Mouse (Mus musculus) intestine, embryonic 16.5 days (tissue): ENCODE results near the gene Rab3c. TPM values are rescaled to one million over a fixed set of nuclear protein-coding genes. Genes with fewer than 3 reads are reported as not detected.

Source experiments
- ATAC-seq: fragments of 200-750 bp; cut with Nextera tagmentation; 2 replicates; pipeline ENCODE4 v1.8.0; 2017; ENCODE audit warnings: moderate TSS enrichment, moderate library complexity
- H3K27ac ChIP-seq: fragments of 300-500 bp; sonication (generic); 2 replicates; pipeline ENCODE4 v1.5.1; 2014; ENCODE audit warnings: mild to moderate bottlenecking, low read length
- H3K27me3 ChIP-seq: fragments of 300-500 bp; sonication (generic); replicated peaks from 2 replicates; pipeline ENCODE4 v1.6.1; 2014; ENCODE audit warnings: low read length, control low read depth, mixed read lengths; ENCODE audit not compliant: control insufficient read depth, insufficient read depth
- H3K36me3 ChIP-seq: fragments of 300-500 bp; sonication (generic); 2 replicates; pipeline ENCODE4 v1.6.1; 2014; ENCODE audit warnings: low read length, control low read depth; ENCODE audit not compliant: control insufficient read depth, insufficient read depth
- H3K4me1 ChIP-seq: fragments of 300-500 bp; sonication (generic); 2 replicates; pipeline ENCODE4 v1.6.1; 2014; ENCODE audit warnings: low read length, control low read depth, mixed read lengths; ENCODE audit not compliant: control insufficient read depth, insufficient read depth
- H3K4me2 ChIP-seq: fragments of 300-500 bp; sonication (generic); 2 replicates; pipeline ENCODE4 v1.6.1; 2014; ENCODE audit warnings: low read depth, low read length, control low read depth
- H3K4me3 ChIP-seq: fragments of 300-500 bp; sonication (generic); 2 replicates; pipeline ENCODE4 v1.5.1; 2014; ENCODE audit warnings: mild to moderate bottlenecking, low read length
- H3K9ac ChIP-seq: fragments of 300-500 bp; sonication (generic); 2 replicates; pipeline ENCODE4 v1.6.1; 2014; ENCODE audit warnings: low read depth, low read length
- H3K9me3 ChIP-seq: fragments of 300-500 bp; sonication (generic); 2 replicates; pipeline ENCODE4 v1.6.1; 2016; ENCODE audit warnings: low read length, control low read depth; ENCODE audit not compliant: control insufficient read depth
- WGBS: fragments of 180-500 bp; shearing (Covaris S2); extraction: QIAGEN DNeasy Blood & Tissue Kit; methylation state at CpG from one replicate; pipeline ENCODE4 v1.1.7; 2014; 5-methylcytosine and 5-hydroxymethylcytosine counted together
- polyA plus RNA-seq: library from polyadenylated mRNA; unstranded; fragments of >200 nt; fragmentation: Nextera tagmentation; extraction: Ambion mirVana; gene quantifications from 2 replicates; pipeline ENCODE4 v1.2.1, GENCODE M21; 2015

Gene Rab3c
- polyA plus RNA-seq, 1 experiment from 2014 or later, result 5.2 TPM

DNA sequence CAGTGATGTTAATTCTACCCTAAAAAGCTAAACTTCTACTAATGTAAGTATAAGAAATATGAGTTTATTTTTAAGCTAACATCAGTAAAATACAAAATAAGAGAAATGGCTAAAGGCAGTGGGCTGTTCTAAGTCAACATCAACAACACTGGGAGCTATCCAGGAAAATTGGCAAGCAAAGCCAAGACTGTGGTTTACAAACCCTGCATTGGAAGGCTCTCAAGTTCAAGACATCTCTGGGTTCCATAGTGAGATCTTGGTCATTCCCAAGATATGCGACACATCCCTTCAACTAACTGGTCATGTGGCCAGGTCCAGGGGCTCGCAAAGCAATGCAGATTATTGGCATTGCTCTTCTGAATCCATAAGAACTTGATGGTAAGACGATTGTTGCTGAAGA lies 5.3 kb downstream of the Rab3c start:
- H3K4me1 ChIP-seq, result peaks cover 2% of the 10 kb centered on the region; the same call in 1 of the 2 replicates
- WGBS, result 86% methylated on average over 3 of the region's 3 CpGs
- H3K4me3 ChIP-seq, result no peak overlapping the region
- H3K9ac ChIP-seq, result no peak overlapping the region
- H3K36me3 ChIP-seq, result no peaks in the 10 kb centered on the region
- H3K27me3 ChIP-seq, result peaks cover 4% of the 10 kb centered on the region; the same call in 1 of the 2 replicates
- no peak for ATAC-seq
- H3K4me2 ChIP-seq, result no peak overlapping the region
- H3K27ac ChIP-seq, result no peak overlapping the region
- no peaks in the 10 kb centered on the region for H3K9me3 ChIP-seq

DNA sequence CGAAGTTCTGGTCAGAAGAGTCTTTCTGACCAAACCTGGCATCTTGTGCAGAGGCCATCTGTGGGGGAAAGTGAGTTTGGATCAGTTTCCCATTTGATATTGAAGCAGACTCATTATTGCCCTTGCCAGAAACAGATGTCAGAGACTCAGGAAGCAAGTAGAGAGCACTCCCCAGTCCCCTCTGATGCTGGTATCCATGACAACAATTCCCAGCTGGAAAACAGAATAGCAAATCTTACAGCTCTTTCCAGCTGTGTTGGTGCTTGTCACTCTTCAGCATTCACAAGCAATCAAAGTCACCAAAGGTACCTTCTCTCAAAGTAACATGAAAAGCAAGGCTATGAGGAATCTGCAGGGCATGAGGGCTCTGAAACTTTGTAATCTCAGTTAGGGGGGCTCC lies 20.1 kb downstream of the Rab3c start:
- Histone ChIP-seq H3K9me3 (no peaks in the 10 kb centered on the region), H3K4me1 (no peaks in the 10 kb centered on the region), H3K9ac (no peak overlapping the region), H3K4me3 (no peak overlapping the region), H3K36me3 (no peaks in the 10 kb centered on the region), H3K27me3 (no peaks in the 10 kb centered on the region), H3K4me2 (no peak overlapping the region), H3K27ac (no peak overlapping the region)
- ATAC-seq, result no peak
- WGBS, result 70% methylated on average over 1 of the region's 1 CpGs

DNA sequence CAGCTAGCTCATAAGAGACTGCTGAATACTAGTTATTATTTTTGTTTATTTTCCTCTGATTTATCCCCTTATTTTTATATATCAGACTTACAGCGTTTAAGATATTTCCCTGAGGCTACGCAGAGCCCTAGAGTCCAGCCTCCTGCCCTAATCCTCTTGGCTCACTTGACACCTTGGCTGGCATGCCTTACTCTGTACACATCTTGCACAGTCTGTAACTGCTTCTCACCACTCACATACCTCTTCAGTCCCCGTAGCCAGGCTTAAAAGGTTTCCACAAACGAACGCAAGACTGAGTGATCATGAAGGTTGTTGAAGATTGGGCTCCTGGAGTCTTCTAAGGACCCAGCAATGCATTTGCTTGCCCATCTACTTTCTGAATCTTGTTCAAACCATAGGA lies 29.3 kb downstream of the Rab3c start:
- Histone ChIP-seq H3K4me1 (no peaks in the 10 kb centered on the region), H3K36me3 (no peaks in the 10 kb centered on the region), H3K4me3 (no peak overlapping the region), H3K27me3 (no peaks in the 10 kb centered on the region), H3K9ac (no peak overlapping the region), H3K27ac (no peak overlapping the region), H3K4me2 (no peak overlapping the region), H3K9me3 (no peaks in the 10 kb centered on the region)
- ATAC-seq, result no peak
- WGBS, result 87% methylated on average over 5 of the region's 5 CpGs

DNA sequence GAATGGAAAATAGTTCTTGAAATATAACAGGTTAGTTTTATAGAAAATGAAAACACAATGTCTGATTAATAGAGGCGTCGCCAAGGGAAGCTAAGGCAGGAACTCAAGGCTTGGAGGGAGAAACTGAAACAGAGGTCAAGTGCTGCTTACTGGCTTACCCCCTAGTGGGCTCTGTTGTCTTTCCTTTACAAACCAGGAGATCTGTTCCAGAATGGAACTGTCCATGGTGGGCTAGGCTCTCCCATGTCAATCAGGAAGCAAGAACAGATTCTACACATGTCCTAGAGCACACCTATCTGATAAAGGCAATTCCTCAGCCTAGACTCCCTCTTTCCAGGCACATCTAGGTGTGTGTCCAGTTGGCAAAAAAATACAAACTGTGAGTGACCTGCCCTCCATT lies 32.3 kb downstream of the Rab3c start:
- no peaks in the 10 kb centered on the region for H3K27me3 ChIP-seq
- H3K4me1 ChIP-seq, result no peaks in the 10 kb centered on the region
- 80% methylated on average over 2 of the region's 2 CpGs for WGBS
- H3K27ac ChIP-seq, result no peak overlapping the region
- ATAC-seq, result no peak
- H3K4me2 ChIP-seq, result no peak overlapping the region
- H3K9me3 ChIP-seq, result no peaks in the 10 kb centered on the region
- H3K36me3 ChIP-seq, result no peaks in the 10 kb centered on the region
- no peak overlapping the region for H3K4me3 ChIP-seq
- no peak overlapping the region for H3K9ac ChIP-seq

DNA sequence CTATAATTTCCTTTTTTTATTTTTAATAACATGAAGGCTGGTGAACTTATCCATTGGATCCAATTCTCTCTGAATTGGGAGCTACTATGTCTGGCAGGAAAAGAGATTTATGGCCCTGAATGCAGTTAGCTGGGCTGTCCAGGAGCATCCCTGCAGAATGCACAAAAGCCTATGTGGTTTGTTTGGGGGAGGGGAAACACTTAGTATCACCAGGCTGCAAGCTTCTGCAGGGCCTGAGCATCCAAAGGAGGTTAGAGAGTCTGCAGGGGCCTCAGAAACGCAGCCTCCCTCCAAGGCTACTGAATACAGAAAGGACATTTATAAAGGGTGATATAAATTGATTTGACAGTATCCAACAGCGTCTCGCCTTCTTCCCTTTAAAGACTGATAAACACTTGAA lies 41.8 kb downstream of the Rab3c start:
- no peaks in the 10 kb centered on the region for H3K27me3 ChIP-seq
- no peak for ATAC-seq
- H3K4me3 ChIP-seq, result no peak overlapping the region

DNA sequence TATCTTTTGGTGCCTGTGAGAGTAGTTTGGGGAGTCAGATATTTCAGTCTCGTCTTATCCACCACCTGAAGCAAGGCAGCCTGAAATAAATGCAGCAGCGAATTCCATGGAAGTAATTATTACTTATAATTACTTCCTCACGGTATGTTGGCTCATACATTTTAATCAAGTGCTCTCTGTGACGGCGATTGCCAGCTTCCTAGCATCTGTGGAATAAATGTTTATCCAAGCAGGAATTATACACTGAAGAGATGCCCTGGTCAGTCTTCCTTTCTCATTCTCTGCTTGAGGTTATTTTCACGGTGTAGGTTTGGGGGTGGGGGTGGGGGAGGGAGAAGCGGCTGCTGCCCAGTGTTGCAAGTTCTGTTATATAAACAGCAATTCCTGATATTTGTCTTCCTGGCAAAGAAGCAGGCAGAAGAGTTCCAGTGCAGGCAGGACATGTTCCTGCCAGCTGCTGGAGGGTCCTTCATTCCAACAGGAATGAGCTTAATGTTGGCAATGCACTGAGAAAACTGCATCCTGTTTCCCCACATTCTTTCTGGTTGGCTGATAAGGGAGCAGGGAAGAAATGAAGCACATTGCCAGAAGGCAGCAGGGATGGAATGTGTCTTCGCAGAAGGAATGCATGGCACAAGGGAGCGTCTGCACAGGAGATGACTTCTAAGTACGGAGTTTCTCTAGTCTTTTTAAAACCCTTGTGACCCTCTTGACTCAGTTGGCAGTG lies 43.4 kb downstream of the Rab3c start:
- no peak for ATAC-seq
- no peak overlapping the region for H3K27ac ChIP-seq
- H3K4me3 ChIP-seq, result no peak overlapping the region
- 16% methylated on average over 10 of the region's 10 CpGs for WGBS
- H3K27me3 ChIP-seq, result no peaks in the 10 kb centered on the region
- no peak overlapping the region for H3K9ac ChIP-seq
- peaks cover 6% of the 10 kb centered on the region for H3K4me1 ChIP-seq
- 0 out of 2 replicates have a peak overlapping the region, but pooled peaks have one; percentile 4 for H3K4me2 ChIP-seq
- H3K9me3 ChIP-seq, result no peaks in the 10 kb centered on the region
- H3K36me3 ChIP-seq, result no peaks in the 10 kb centered on the region

More for the DNA sequence above, 41.8 kb downstream of the Rab3c start:
- H3K27ac ChIP-seq, result no peak overlapping the region
- 39% methylated on average over 3 of the region's 3 CpGs for WGBS
- no peak overlapping the region for H3K9ac ChIP-seq
- H3K36me3 ChIP-seq, result no peaks in the 10 kb centered on the region
- H3K4me1 ChIP-seq, result peaks cover 6% of the 10 kb centered on the region
- H3K9me3 ChIP-seq, result no peaks in the 10 kb centered on the region
- no peak overlapping the region for H3K4me2 ChIP-seq

DNA sequence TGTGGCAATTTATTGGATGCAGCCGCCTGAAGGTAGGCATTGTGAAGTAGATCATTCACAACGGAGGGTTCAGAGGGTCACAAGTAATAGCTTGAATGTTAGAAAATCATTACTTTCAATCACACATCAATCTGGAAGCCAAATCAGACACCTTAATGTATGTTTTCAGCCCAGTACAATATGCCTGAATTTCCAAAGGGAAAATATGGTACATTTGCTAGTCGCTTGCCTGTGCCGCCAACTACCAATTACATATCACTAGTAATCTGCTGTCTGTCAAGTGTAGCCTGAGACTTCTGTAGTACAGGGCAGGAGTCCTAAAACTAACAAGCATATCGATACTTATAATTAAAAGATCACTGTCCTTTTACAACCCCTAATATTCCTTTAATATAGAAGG lies 47.4 kb downstream of the Rab3c start:
- Histone ChIP-seq H3K4me1 (peaks cover 6% of the 10 kb centered on the region), H3K9ac (no peak overlapping the region), H3K27me3 (no peaks in the 10 kb centered on the region), H3K36me3 (no peaks in the 10 kb centered on the region), H3K4me3 (no peak overlapping the region), H3K27ac (no peak overlapping the region), H3K9me3 (no peaks in the 10 kb centered on the region), H3K4me2 (no peak overlapping the region)
- 93% methylated on average over 5 of the region's 5 CpGs for WGBS
- no peak for ATAC-seq

DNA sequence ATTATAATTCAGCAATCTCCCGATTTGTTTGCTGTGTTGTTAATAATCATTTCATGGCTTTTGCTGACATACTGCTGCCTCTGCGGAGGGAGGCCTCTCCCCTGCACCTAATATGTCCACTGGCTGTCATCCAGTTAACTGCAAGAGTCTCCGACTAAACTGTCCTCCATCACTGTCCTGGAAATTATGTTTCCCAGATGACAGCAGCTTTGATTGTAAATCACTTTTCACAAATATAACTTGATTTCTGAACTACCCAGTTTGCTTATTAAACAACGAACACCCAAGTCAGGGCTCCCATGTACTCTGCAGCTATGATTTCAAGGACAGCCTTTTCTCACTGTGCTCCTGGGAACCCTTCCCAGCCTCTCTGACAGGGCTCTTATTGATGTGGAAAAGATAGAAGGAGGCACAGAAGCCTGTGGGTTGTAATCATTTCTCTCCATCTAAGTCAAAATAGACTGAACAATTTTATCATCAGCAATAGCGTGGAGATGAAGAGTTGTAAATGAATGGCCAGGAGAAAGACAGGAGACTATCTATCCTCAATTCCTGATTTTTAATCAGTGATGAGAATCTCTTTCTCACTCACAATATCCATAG lies 49.6 kb downstream of the Rab3c start:
- no peaks in the 10 kb centered on the region for H3K4me1 ChIP-seq
- no peaks in the 10 kb centered on the region for H3K27me3 ChIP-seq
- H3K36me3 ChIP-seq, result no peaks in the 10 kb centered on the region
- no peak overlapping the region for H3K9ac ChIP-seq
- no peak overlapping the region for H3K27ac ChIP-seq
- H3K4me2 ChIP-seq, result no peak overlapping the region
- H3K4me3 ChIP-seq, result no peak overlapping the region
- ATAC-seq, result no peak
- H3K9me3 ChIP-seq, result no peaks in the 10 kb centered on the region
- WGBS, result 55% methylated on average over 5 of the region's 5 CpGs

DNA sequence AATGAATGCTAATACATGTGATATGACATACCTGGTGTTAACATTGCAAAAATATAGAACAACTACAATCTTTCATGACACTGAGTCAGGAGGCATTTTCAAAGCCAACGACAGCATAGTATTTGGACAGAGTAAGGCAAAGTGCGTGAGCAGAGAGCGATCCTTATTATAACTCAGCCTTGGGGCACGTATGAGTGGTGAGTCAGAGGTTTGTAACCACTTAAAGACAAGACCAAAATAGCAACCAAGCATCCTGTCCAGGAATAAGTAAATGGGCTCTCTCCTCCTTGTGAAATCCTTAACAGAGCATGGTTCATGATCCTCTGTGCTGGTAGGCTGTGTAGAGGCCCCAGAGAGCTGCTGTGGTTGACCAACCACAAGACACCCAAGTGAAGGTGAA lies 50.8 kb downstream of the Rab3c start:
- Histone ChIP-seq H3K27ac (no peak overlapping the region), H3K9ac (no peak overlapping the region), H3K4me3 (no peak overlapping the region), H3K4me2 (no peak overlapping the region), H3K36me3 (no peaks in the 10 kb centered on the region), H3K27me3 (no peaks in the 10 kb centered on the region), H3K9me3 (no peaks in the 10 kb centered on the region), H3K4me1 (no peaks in the 10 kb centered on the region)
- WGBS, result 81% methylated on average over 4 of the region's 4 CpGs
- no peak for ATAC-seq
